Mouse (Mus musculus): Measurements from ENCODE around the gene Asic2.

The Asic2 gene

GRCm38 (mm10) chr11:81192155-81192554 lies 776.1 kb downstream of the Asic2 start:
- DNase-seq (ENCODE audit: low spot score), result no peak

GRCm38 (mm10) chr11:81189103-81189502 lies 779.2 kb downstream of the Asic2 start:
- no peak for DNase-seq (ENCODE audit: low spot score)

GRCm38 (mm10) chr11:81187851-81188250 lies 780.4 kb downstream of the Asic2 start:
- no peak for DNase-seq (ENCODE audit: low spot score)

GRCm38 (mm10) chr11:81184721-81185120 lies 783.5 kb downstream of the Asic2 start:
- no peak for DNase-seq (ENCODE audit: low spot score)

GRCm38 (mm10) chr11:81164890-81165289 lies 803.4 kb downstream of the Asic2 start:
- no peak for DNase-seq (ENCODE audit: low spot score)

- DNase-seq (ENCODE audit: low spot score), result no peak
These were observed 805.2 kb downstream of the Asic2 start for GRCm38 (mm10) chr11:81163056-81163455.

- DNase-seq (ENCODE audit: low spot score), result no peak
These were observed 814.4 kb downstream of the Asic2 start for GRCm38 (mm10) chr11:81153841-81154240.

GRCm38 (mm10) chr11:81153161-81153840 lies 815.0 kb downstream of the Asic2 start:
- DNase-seq (ENCODE audit: low spot score), result no peak

GRCm38 (mm10) chr11:81152460-81153160 lies 815.6 kb downstream of the Asic2 start:
- no peak for DNase-seq (ENCODE audit: low spot score)

GRCm38 (mm10) chr11:81152021-81152385 lies 816.3 kb downstream of the Asic2 start:
- no peak for DNase-seq (ENCODE audit: low spot score)

GRCm38 (mm10) chr11:81151286-81152020 lies 816.8 kb downstream of the Asic2 start:
- no peak for DNase-seq (ENCODE audit: low spot score)

- DNase-seq (ENCODE audit: low spot score), result no peak
These were observed 817.6 kb downstream of the Asic2 start for GRCm38 (mm10) chr11:81150621-81151020.

- no peak for DNase-seq (ENCODE audit: low spot score)
These were observed 819.8 kb downstream of the Asic2 start for GRCm38 (mm10) chr11:81148423-81148822.

GRCm38 (mm10) chr11:81146574-81147157 lies 821.6 kb downstream of the Asic2 start:
- DNase-seq (ENCODE audit: low spot score), result no peak

GRCm38 (mm10) chr11:81135141-81135540 lies 833.1 kb downstream of the Asic2 start:
- DNase-seq (ENCODE audit: low spot score), result no peak

GRCm38 (mm10) chr11:81133950-81134349 lies 834.3 kb downstream of the Asic2 start:
- no peak for DNase-seq (ENCODE audit: low spot score)

- DNase-seq (ENCODE audit: low spot score), result no peak
These were observed 835.6 kb downstream of the Asic2 start for GRCm38 (mm10) chr11:81132669-81133068.

- DNase-seq (ENCODE audit: low spot score), result no peak
These were observed 843.9 kb downstream of the Asic2 start for GRCm38 (mm10) chr11:81124363-81124762.

GRCm38 (mm10) chr11:81120024-81120576 lies 848.2 kb downstream of the Asic2 start:
- DNase-seq (ENCODE audit: low spot score), result no peak

GRCm38 (mm10) chr11:81118055-81118454 lies 850.2 kb downstream of the Asic2 start:
- no peak for DNase-seq (ENCODE audit: low spot score)

GRCm38 (mm10) chr11:81115666-81116065 lies 852.6 kb downstream of the Asic2 start:
- peak; percentile 16 for DNase-seq (ENCODE audit: low spot score)

GRCm38 (mm10) chr11:81111626-81112025 lies 856.6 kb downstream of the Asic2 start:
- DNase-seq (ENCODE audit: low spot score), result no peak

All from adipocyte (in vitro differentiated cells).